Mouse (Mus musculus): ENCODE data around the gene 9330182L06Rik. TPM values are rescaled to one million over a fixed set of nuclear protein-coding genes. Genes with fewer than 3 reads are reported as not detected.

9330182L06Rik gene
- polyA plus RNA-seq, 1 experiment: 0.35 TPM

DNA sequence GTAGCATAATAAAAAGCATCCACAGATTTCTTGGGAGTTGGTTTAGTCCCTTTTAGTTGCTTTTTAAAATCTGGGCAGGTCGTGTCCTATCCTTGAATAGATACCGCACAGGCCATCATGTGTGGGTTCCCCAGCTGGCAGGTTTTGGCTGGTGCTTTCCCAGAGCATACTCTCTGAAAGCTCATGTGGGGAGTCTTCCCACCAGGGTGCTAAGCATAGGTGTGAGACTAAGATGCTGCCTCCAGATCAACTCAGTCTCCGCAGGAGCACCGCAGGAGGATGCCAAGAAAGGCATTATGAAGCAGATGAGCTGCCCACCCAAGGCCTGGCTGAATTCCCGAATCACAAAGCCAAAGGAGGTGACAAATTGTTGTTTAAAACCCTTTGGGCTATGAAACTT, 229.5 kb downstream of the 9330182L06Rik start:
- Histone ChIP-seq H3K4me3 (ENCODE audit: control insufficient read depth, insufficient read depth, low read length) (no peak overlapping the region), H3K27me3 (ENCODE audit: control insufficient read depth, insufficient read depth, low read length) (no peaks in the 10 kb centered on the region), H3K4me1 (replicated peaks; ENCODE audit: control insufficient read depth, insufficient read depth, low read length) (no peaks in the 10 kb centered on the region), H3K27ac (ENCODE audit: control insufficient read depth, insufficient read depth, low read length) (no peak overlapping the region), H3K36me3 (ENCODE audit: control insufficient read depth, insufficient read depth, low read length) (no peaks in the 10 kb centered on the region)
- no peak for TF ChIP-seq POLR2A (IDR thresholded peaks at IDR 0.05; ENCODE audit: control insufficient read depth, extremely low read depth, insufficient read depth, low read length, poor library complexity)
- TF ChIP-seq CTCF (IDR thresholded peaks at IDR 0.05; ENCODE audit: borderline replicate concordance, control insufficient read depth, extremely low read depth, insufficient read depth, low read length, poor library complexity): no peak
- no peak for DNase-seq
- 32% methylated on average over 5 of the region's 5 CpGs for WGBS

DNA sequence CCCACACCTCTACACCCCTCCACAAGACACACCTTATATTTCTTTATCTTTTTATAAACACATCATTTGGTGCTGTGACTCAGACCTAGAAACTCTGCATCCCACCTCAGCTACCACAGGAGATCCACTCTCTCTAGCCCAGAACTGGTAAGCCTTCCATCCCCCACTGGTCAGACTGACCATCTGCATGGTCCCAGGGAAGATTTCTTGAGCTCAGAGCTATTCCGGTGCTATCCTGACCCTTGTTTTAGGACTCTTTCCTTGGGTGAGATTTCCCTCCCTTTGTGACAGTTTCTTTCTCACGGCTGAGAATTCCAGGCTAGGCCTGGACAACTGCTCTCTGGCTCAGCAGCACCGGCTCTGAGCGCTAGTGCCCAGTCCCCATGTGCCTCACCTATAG, 231.3 kb downstream of the 9330182L06Rik start:
- TF ChIP-seq CTCF (IDR thresholded peaks at IDR 0.05; ENCODE audit: borderline replicate concordance, control insufficient read depth, extremely low read depth, insufficient read depth, low read length, poor library complexity): no peak
- TF ChIP-seq POLR2A (IDR thresholded peaks at IDR 0.05; ENCODE audit: control insufficient read depth, extremely low read depth, insufficient read depth, low read length, poor library complexity): no peak
- H3K36me3 ChIP-seq (ENCODE audit: control insufficient read depth, insufficient read depth, low read length): no peaks in the 10 kb centered on the region
- H3K4me1 ChIP-seq (replicated peaks; ENCODE audit: control insufficient read depth, insufficient read depth, low read length): no peaks in the 10 kb centered on the region
- H3K27me3 ChIP-seq (ENCODE audit: control insufficient read depth, insufficient read depth, low read length): no peaks in the 10 kb centered on the region
- no peak overlapping the region for H3K27ac ChIP-seq (ENCODE audit: control insufficient read depth, insufficient read depth, low read length)
- no peak overlapping the region for H3K4me3 ChIP-seq (ENCODE audit: control insufficient read depth, insufficient read depth, low read length)
- 71% methylated on average over 4 of the region's 4 CpGs for WGBS
- no peak for DNase-seq

- 92% methylated on average over 1 of the region's 1 CpGs for WGBS
- DNase-seq: no peak
- H3K4me3 ChIP-seq (ENCODE audit: control insufficient read depth, insufficient read depth, low read length): no peak overlapping the region
- TF ChIP-seq CTCF (IDR thresholded peaks at IDR 0.05; ENCODE audit: borderline replicate concordance, control insufficient read depth, extremely low read depth, insufficient read depth, low read length, poor library complexity) (no peak), POLR2A (IDR thresholded peaks at IDR 0.05; ENCODE audit: control insufficient read depth, extremely low read depth, insufficient read depth, low read length, poor library complexity) (no peak)
- no peaks in the 10 kb centered on the region for H3K36me3 ChIP-seq (ENCODE audit: control insufficient read depth, insufficient read depth, low read length)
- no peak overlapping the region for H3K27ac ChIP-seq (ENCODE audit: control insufficient read depth, insufficient read depth, low read length)
- H3K27me3 ChIP-seq (ENCODE audit: control insufficient read depth, insufficient read depth, low read length): no peaks in the 10 kb centered on the region
- no peaks in the 10 kb centered on the region for H3K4me1 ChIP-seq (replicated peaks; ENCODE audit: control insufficient read depth, insufficient read depth, low read length)
These were observed 245.1 kb downstream of the 9330182L06Rik start for GRCm38 (mm10) chr5:9511027-9511426.

- Histone ChIP-seq H3K27ac (ENCODE audit: control insufficient read depth, insufficient read depth, low read length) (no peak overlapping the region), H3K4me1 (replicated peaks; ENCODE audit: control insufficient read depth, insufficient read depth, low read length) (no peaks in the 10 kb centered on the region), H3K36me3 (ENCODE audit: control insufficient read depth, insufficient read depth, low read length) (no peaks in the 10 kb centered on the region), H3K27me3 (ENCODE audit: control insufficient read depth, insufficient read depth, low read length) (no peaks in the 10 kb centered on the region), H3K4me3 (ENCODE audit: control insufficient read depth, insufficient read depth, low read length) (no peak overlapping the region)
- WGBS: 82% methylated on average over 4 of the region's 4 CpGs
- DNase-seq: no peak
- TF ChIP-seq POLR2A (IDR thresholded peaks at IDR 0.05; ENCODE audit: control insufficient read depth, extremely low read depth, insufficient read depth, low read length, poor library complexity) (no peak), CTCF (IDR thresholded peaks at IDR 0.05; ENCODE audit: borderline replicate concordance, control insufficient read depth, extremely low read depth, insufficient read depth, low read length, poor library complexity) (no peak)
These were observed 259.6 kb downstream of the 9330182L06Rik start for GRCm38 (mm10) chr5:9525507-9525906.

Other genes with a start within 250 kb of the 9330182L06Rik start
- 12.6 and 12.8 TPM in 2 replicates for gene Tmem243, start 165.4 kb upstream of the 9330182L06Rik start, polyA plus RNA-seq (2012; rRNA removed)
- 33.5 and 43.4 TPM in 2 replicates for gene Dmtf1, start 104.3 kb upstream of the 9330182L06Rik start, polyA plus RNA-seq (2012; rRNA removed)

Measured in thymus, adult 2 months (tissue).